Mouse (Mus musculus): ENCODE measurements around the gene Slc9a8. TPM values are rescaled to one million over a fixed set of nuclear protein-coding genes. Genes with fewer than 3 reads are reported as not detected.
"Not testable (repeated sequence)": the region's sequence is repeated elsewhere in the genome, so short reads cannot be mapped to it uniquely, and the experiment has no call there.

Slc9a8 gene
- polyA plus RNA-seq, 1 experiment from 2014 or later, result 19.5 TPM

GRCm38 (mm10) chr2:167386456-167386855, 35.1 kb upstream of the Slc9a8 start:
- 90% methylated on average over 4 of the region's 4 CpGs for WGBS
- Histone ChIP-seq H3K4me1 (no peaks in the 10 kb centered on the region), H3K9ac (no peak overlapping the region), H3K27me3 (no peaks in the 10 kb centered on the region), H3K4me3 (no peak overlapping the region), H3K9me3 (replicated peaks) (no peaks in the 10 kb centered on the region), H3K36me3 (ENCODE audit: poor library complexity, severe bottlenecking) (no peaks in the 10 kb centered on the region), H3K4me2 (no peak overlapping the region), H3K27ac (no peak overlapping the region)
- no peak for ATAC-seq

- H3K27me3 ChIP-seq, result no peaks in the 10 kb centered on the region
- 82% methylated on average over 6 of the region's 6 CpGs for WGBS
- no peak overlapping the region for H3K27ac ChIP-seq
- H3K4me2 ChIP-seq, result no peak overlapping the region
- no peaks in the 10 kb centered on the region for H3K9me3 ChIP-seq (replicated peaks)
- no peak overlapping the region for H3K9ac ChIP-seq
- no peaks in the 10 kb centered on the region for H3K36me3 ChIP-seq (ENCODE audit: poor library complexity, severe bottlenecking)
- no peak overlapping the region for H3K4me3 ChIP-seq
- no peak for ATAC-seq
- no peaks in the 10 kb centered on the region for H3K4me1 ChIP-seq
Measured at GRCm38 (mm10) chr2:167386998-167387397, 34.5 kb upstream of the Slc9a8 start.

DNA sequence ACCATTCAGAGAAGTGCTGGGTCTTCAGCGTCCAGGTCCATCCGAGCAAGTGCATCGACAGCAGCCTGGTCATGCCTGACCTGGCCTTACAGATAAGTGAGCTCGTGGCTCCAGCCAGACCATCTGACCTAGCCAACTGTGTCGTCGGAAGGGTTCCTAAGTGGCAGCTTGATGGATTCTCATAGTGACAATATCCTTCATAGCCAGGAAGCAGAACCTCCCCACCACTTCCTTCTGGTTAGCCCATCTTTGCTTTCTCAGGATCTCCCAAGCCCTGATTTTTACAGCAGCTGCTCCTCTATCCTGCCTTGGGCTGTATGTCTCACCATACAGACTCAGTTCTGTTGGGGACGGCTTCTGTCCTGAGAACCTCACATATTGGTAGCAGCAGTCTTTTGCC, 27.1 kb upstream of the Slc9a8 start:
- Histone ChIP-seq H3K27ac (no peak overlapping the region), H3K9ac (no peak overlapping the region), H3K4me1 (no peaks in the 10 kb centered on the region), H3K27me3 (no peaks in the 10 kb centered on the region), H3K36me3 (ENCODE audit: poor library complexity, severe bottlenecking) (no peaks in the 10 kb centered on the region), H3K9me3 (replicated peaks) (no peaks in the 10 kb centered on the region), H3K4me2 (no peak overlapping the region), H3K4me3 (no peak overlapping the region)
- ATAC-seq, result no peak
- WGBS, result 89% methylated on average over 7 of the region's 7 CpGs

GRCm38 (mm10) chr2:167396420-167396819, 25.1 kb upstream of the Slc9a8 start:
- H3K4me1 ChIP-seq; H3K9ac ChIP-seq; H3K27ac ChIP-seq; ATAC-seq; H3K36me3 ChIP-seq (ENCODE audit: poor library complexity, severe bottlenecking); H3K9me3 ChIP-seq (replicated peaks); H3K4me2 ChIP-seq; H3K4me3 ChIP-seq; H3K27me3 ChIP-seq: not testable (repeated sequence)
- WGBS, result 96% methylated on average over 9 of the region's 9 CpGs

DNA sequence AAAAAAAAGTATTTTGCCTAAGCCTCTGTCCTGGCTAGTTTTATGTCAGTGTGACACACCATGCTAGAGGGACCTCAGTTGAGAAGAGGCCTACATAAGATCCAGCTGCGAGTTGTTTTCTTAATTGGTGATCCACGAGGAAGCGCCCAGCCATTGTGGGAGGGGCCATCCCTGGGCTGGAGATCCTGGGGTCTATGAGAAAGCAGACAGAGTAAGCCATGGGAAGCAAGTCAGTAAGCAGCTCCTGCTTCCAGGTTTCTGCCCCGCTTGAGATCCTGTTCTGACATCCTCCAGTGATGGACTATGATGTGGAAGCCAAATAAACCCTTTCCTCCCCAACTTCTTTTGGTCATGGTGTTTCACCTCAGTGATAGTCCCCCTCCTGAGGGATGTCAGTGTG, 22.5 kb upstream of the Slc9a8 start:
- no peak overlapping the region for H3K27ac ChIP-seq
- H3K36me3 ChIP-seq (ENCODE audit: poor library complexity, severe bottlenecking), result no peaks in the 10 kb centered on the region

DNA sequence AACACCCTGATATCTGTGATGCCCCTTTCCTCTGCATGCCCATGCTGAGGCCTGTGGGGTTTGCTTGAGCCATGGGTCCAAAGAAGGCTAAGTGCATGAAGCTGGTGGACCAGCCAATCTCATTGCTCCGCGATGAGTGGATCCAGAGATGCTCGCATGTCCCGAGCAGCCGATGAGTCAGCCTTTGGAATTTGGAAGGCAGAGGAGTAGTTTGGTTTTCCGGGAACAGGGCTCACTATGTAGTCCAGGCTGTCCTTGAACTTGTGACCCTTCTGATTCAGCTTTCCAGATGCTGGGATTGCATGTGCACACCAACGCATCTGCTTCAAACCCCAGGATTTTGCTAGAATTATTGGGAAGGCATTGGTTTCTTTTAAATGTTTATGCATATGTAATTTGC, 21.9 kb upstream of the Slc9a8 start:
- Histone ChIP-seq H3K36me3 (ENCODE audit: poor library complexity, severe bottlenecking) (no peaks in the 10 kb centered on the region), H3K4me2 (no peak overlapping the region), H3K27me3 (no peaks in the 10 kb centered on the region), H3K27ac (no peak overlapping the region), H3K4me3 (no peak overlapping the region), H3K9ac (no peak overlapping the region), H3K9me3 (replicated peaks) (no peaks in the 10 kb centered on the region), H3K4me1 (no peaks in the 10 kb centered on the region)
- 94% methylated on average over 7 of the region's 7 CpGs for WGBS
- no peak for ATAC-seq

More for the DNA sequence above, 22.5 kb upstream of the Slc9a8 start:
- no peak for ATAC-seq
- 60% methylated on average over 4 of the region's 4 CpGs for WGBS
- Histone ChIP-seq H3K4me1 (no peaks in the 10 kb centered on the region), H3K4me2 (no peak overlapping the region), H3K27me3 (no peaks in the 10 kb centered on the region), H3K4me3 (no peak overlapping the region), H3K9me3 (replicated peaks) (no peaks in the 10 kb centered on the region), H3K9ac (no peak overlapping the region)

DNA sequence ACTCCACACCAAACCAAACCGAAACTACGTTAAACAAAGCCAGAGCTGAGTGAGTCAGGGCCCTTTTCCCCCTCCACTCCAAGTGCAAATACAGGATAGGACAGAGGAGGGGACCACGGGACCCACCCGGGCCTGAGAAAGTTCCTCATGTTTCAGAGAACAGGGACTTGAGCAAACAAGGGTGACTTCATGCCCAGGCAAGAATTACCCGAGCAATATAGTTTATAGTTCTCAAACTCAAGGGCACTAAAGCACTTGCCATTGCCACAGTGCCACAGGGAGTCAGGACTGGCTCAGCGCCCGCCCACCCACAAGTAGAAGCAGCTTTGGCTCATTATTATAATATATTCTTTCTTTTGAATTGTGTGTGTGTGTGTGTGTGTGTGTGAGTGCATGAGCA, 18.4 kb upstream of the Slc9a8 start:
- H3K4me1 ChIP-seq, result no peaks in the 10 kb centered on the region
- no peak for ATAC-seq
- H3K36me3 ChIP-seq (ENCODE audit: poor library complexity, severe bottlenecking), result no peaks in the 10 kb centered on the region
- no peak overlapping the region for H3K4me3 ChIP-seq
- H3K9ac ChIP-seq, result no peak overlapping the region
- H3K9me3 ChIP-seq (replicated peaks), result no peaks in the 10 kb centered on the region
- 77% methylated on average over 7 of the region's 7 CpGs for WGBS
- no peak overlapping the region for H3K27ac ChIP-seq
- H3K4me2 ChIP-seq, result no peak overlapping the region
- no peaks in the 10 kb centered on the region for H3K27me3 ChIP-seq

DNA sequence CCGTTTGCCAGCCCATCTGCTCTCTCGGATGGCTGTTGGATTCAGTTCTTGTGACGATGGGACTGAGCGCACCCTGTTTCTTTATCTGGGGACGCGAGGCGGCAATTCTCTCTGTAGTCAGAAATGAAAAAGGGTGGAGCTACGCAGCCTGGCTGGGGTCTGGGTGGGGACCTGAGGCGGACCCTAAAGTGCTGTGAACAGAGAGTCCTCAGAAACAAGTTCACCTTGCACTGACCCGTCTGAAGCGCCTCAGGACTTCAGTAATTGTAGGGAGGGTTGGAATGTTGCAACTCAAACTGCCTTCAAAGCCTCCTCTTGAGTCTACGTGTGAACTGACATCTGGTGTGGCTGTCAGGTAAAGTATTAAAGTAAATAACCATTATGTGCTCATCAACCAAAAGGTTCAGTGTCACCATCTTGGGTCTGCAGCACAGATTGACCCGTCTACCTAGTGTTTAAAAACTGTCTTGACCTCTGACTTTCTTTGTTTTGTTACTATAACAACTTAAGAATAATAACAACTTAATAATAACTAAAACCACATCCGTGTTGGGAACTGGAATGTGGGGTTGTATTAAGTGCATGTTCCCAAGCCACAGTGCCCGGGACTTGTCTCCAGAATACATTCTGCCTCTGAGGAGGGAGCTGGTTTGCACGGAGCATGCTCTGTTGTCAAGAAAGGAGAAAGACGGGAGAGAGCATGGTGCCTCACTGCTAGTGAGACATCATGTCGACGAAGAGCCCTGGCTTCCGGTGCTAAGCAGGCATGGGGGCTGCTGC, 16.2 kb upstream of the Slc9a8 start:
- 85% methylated on average over 20 of the region's 20 CpGs for WGBS
- no peak overlapping the region for H3K27ac ChIP-seq
- H3K36me3 ChIP-seq (ENCODE audit: poor library complexity, severe bottlenecking), result no peaks in the 10 kb centered on the region
- H3K4me3 ChIP-seq, result no peak overlapping the region
- H3K9me3 ChIP-seq (replicated peaks), result no peaks in the 10 kb centered on the region
- ATAC-seq, result no peak
- H3K9ac ChIP-seq, result no peak overlapping the region
- no peaks in the 10 kb centered on the region for H3K4me1 ChIP-seq
- no peaks in the 10 kb centered on the region for H3K27me3 ChIP-seq
- no peak overlapping the region for H3K4me2 ChIP-seq

- Histone ChIP-seq H3K4me1 (no peaks in the 10 kb centered on the region), H3K4me3 (no peak overlapping the region), H3K27me3 (no peaks in the 10 kb centered on the region), H3K9ac (no peak overlapping the region), H3K27ac (no peak overlapping the region), H3K9me3 (replicated peaks) (no peaks in the 10 kb centered on the region), H3K4me2 (no peak overlapping the region), H3K36me3 (ENCODE audit: poor library complexity, severe bottlenecking) (no peaks in the 10 kb centered on the region)
- no peak for ATAC-seq
- WGBS, result 95% methylated on average over 16 of the region's 16 CpGs
Measured at GRCm38 (mm10) chr2:167407296-167407929, 14.1 kb upstream of the Slc9a8 start.

DNA sequence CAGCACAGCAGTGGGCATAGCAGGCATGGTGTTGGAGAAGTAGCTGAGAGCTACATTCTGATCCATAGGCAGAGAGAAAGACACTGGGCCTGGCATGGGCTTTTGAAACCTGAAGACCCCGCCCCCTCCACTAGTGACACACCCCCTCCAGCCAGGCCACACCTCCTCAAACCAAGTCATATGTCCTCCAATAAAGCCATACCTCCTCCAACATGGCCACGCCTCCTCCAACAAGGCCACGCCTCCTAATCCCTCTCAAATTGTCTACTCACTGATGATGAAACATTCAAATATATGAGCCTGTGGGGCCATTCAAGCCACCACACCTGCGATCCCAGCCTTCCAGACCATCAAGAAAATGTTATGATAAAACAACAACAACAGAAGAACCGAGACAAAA, 7.1 kb upstream of the Slc9a8 start:
- WGBS, result 88% methylated on average over 5 of the region's 5 CpGs
- H3K9ac ChIP-seq, result no peak overlapping the region
- H3K36me3 ChIP-seq (ENCODE audit: poor library complexity, severe bottlenecking), result no peaks in the 10 kb centered on the region
- H3K27ac ChIP-seq, result no peak overlapping the region
- no peak overlapping the region for H3K4me2 ChIP-seq
- no peak for ATAC-seq
- no peaks in the 10 kb centered on the region; the same call in 1 of the 2 replicates for H3K9me3 ChIP-seq (replicated peaks)
- no peaks in the 10 kb centered on the region for H3K27me3 ChIP-seq
- H3K4me3 ChIP-seq, result no peak overlapping the region
- no peaks in the 10 kb centered on the region for H3K4me1 ChIP-seq

- no peak for ATAC-seq
- 79% methylated on average over 9 of the region's 9 CpGs for WGBS
- H3K4me2 ChIP-seq, result no peak overlapping the region
- no peaks in the 10 kb centered on the region; the same call in 1 of the 2 replicates for H3K9me3 ChIP-seq (replicated peaks)
- H3K27ac ChIP-seq, result no peak overlapping the region
- H3K27me3 ChIP-seq, result no peaks in the 10 kb centered on the region
- H3K9ac ChIP-seq, result no peak overlapping the region
- peaks cover 9% of the 10 kb centered on the region for H3K4me1 ChIP-seq
- no peaks in the 10 kb centered on the region for H3K36me3 ChIP-seq (ENCODE audit: poor library complexity, severe bottlenecking)
- H3K4me3 ChIP-seq, result no peak overlapping the region
Measured at GRCm38 (mm10) chr2:167415970-167416563, 5.4 kb upstream of the Slc9a8 start.

DNA sequence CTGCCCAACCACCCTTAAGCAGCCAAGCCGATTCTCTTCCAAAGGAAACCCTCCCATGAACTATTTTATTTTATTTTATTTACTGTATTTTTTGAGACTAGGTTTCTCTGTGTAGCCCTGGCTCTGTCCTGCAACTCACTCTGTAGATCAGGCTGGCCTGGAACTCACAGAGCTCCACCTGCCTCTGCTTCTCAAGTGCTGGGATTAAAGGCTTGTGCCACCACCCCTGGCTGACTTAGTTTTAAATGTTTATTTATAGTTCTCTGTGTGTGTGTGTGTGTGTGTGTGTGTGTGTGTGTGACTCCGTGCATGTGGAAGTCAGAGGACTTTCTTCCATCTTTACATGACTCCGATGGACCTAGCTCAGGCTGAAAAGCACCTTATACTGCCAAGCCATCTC, 4.5 kb upstream of the Slc9a8 start:
- Histone ChIP-seq H3K4me2 (no peak overlapping the region), H3K36me3 (ENCODE audit: poor library complexity, severe bottlenecking) (no peaks in the 10 kb centered on the region), H3K4me3 (no peak overlapping the region), H3K9ac (no peak overlapping the region), H3K27me3 (no peaks in the 10 kb centered on the region), H3K27ac (no peak overlapping the region), H3K9me3 (replicated peaks) (no peaks in the 10 kb centered on the region; the same call in 1 of the 2 replicates), H3K4me1 (peaks cover 9% of the 10 kb centered on the region)
- ATAC-seq, result no peak
- WGBS, result 91% methylated on average over 3 of the region's 3 CpGs
